Mouse (Mus musculus): ENCODE measurements around the gene Pet100.

The Pet100 gene

GRCm38 (mm10) chr8:3626971-3627370 is 5.6 kb downstream of the Pet100 start:
- no peak for DNase-seq

- DNase-seq: peak; percentile 52
Observed at GRCm38 (mm10) chr8:3628014-3628413, 6.7 kb downstream of the Pet100 start.

- peak; percentile 89 for DNase-seq
Observed at GRCm38 (mm10) chr8:3630647-3631477, 9.5 kb downstream of the Pet100 start, which contains the start of gene Stxbp2. TSS of gene Stxbp2 (plus strand) at chr8:3630955.

- DNase-seq: peak; percentile 56
Observed at GRCm38 (mm10) chr8:3631478-3631875, 10.1 kb downstream of the Pet100 start.

- DNase-seq: peak; percentile 67
Observed at GRCm38 (mm10) chr8:3645804-3646203, 24.5 kb downstream of the Pet100 start.

GRCm38 (mm10) chr8:3646824-3647531 is 25.6 kb downstream of the Pet100 start:
- DNase-seq: no peak

GRCm38 (mm10) chr8:3647561-3647960 is 26.2 kb downstream of the Pet100 start:
- DNase-seq: no peak

GRCm38 (mm10) chr8:3648268-3648667 is 26.9 kb downstream of the Pet100 start:
- DNase-seq: no peak

- no peak for DNase-seq
Observed at GRCm38 (mm10) chr8:3648990-3649389, 27.6 kb downstream of the Pet100 start.

GRCm38 (mm10) chr8:3652845-3653244 is 31.5 kb downstream of the Pet100 start:
- no peak for DNase-seq

- no peak for DNase-seq
Observed at GRCm38 (mm10) chr8:3654726-3655508, 33.6 kb downstream of the Pet100 start.

GRCm38 (mm10) chr8:3655526-3655925 is 34.2 kb downstream of the Pet100 start, which contains the start of gene Retn:
TSS of gene Retn (plus strand) at chr8:3655770.
- no peak for DNase-seq

- peak; percentile 30 for DNase-seq
Observed at GRCm38 (mm10) chr8:3656725-3657381, 35.5 kb downstream of the Pet100 start.

- no peak for DNase-seq
Observed at GRCm38 (mm10) chr8:3660889-3661288, 39.5 kb downstream of the Pet100 start.

GRCm38 (mm10) chr8:3664405-3664804 is 43.1 kb downstream of the Pet100 start:
- no peak for DNase-seq

- no peak for DNase-seq
Observed at GRCm38 (mm10) chr8:3665507-3665906, 44.2 kb downstream of the Pet100 start, which contains the start of gene Mcemp1. TSS of gene Mcemp1 (plus strand) at chr8:3665754.

- no peak for DNase-seq
Observed at GRCm38 (mm10) chr8:3670388-3670787, 49.0 kb downstream of the Pet100 start.

GRCm38 (mm10) chr8:3671980-3672491 is 50.7 kb downstream of the Pet100 start, which contains the start of gene Fcor:
TSS of gene Fcor (minus strand) at chr8:3672362.
- peak; percentile 89 for DNase-seq

GRCm38 (mm10) chr8:3674671-3675070 is 53.3 kb downstream of the Pet100 start:
- DNase-seq: no peak

All from kidney, postnatal 10 days (tissue).